Mouse (Mus musculus): ENCODE measurements around the gene Cep164.

DNA sequence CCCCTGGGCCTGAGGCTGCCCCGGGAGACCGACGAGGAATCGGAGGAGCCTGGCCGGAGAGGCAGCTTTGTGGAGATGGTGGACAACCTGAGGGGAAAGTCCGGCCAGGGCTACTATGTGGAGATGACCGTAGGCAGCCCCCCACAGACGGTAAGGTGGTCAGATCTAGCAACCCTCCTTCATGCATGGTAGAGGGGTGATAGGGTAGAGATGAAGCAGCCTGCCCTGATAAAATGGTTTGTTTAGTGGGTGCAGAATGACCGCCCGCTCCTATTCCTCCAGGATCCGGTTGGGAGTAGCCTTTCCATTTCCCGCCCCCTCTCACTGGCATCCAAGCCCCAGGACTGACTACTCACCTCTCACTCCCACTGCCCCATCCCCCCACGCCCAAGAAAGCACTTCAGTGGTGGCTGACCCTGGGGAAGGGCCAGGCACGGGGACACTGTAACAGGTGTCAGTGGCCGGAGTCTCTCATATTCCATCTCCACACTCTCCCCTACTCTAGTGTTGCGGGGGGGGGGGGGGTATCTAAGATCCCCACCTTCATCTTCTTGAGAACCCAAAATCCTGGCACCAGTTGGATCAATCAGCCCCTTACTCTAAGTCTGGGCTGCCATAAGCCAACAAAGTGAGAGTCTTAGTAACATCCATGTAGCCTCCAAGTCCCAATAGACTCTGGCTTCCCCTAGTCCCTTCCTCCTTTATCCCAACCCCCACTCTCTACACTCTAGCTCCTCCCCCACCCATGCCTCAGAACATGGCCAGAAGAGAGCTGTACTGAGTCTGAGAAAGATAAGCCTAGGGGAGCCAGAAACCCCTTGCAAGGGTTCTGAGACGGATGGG is 10.9 kb upstream of the Cep164 start:
- TF ChIP-seq CTCF (IDR thresholded peaks at IDR 0.05; ENCODE audit: control insufficient read depth, insufficient read depth, low read length) (no peak), POLR2A (IDR thresholded peaks at IDR 0.05; ENCODE audit: borderline replicate concordance, control insufficient read depth, low read depth, low read length) (no peak)
